Mouse (Mus musculus) layer of hippocampus, adult 9-11 months (tissue): Measurements from ENCODE around the gene Pxk.
A peak's percentile ranks its signal among the peaks of the same experiment; 100 is the strongest.

Experiments
- DNase-seq: peaks from one replicate; pipeline ENCODE4 v3.0.0; 2022

The Pxk gene

DNA sequence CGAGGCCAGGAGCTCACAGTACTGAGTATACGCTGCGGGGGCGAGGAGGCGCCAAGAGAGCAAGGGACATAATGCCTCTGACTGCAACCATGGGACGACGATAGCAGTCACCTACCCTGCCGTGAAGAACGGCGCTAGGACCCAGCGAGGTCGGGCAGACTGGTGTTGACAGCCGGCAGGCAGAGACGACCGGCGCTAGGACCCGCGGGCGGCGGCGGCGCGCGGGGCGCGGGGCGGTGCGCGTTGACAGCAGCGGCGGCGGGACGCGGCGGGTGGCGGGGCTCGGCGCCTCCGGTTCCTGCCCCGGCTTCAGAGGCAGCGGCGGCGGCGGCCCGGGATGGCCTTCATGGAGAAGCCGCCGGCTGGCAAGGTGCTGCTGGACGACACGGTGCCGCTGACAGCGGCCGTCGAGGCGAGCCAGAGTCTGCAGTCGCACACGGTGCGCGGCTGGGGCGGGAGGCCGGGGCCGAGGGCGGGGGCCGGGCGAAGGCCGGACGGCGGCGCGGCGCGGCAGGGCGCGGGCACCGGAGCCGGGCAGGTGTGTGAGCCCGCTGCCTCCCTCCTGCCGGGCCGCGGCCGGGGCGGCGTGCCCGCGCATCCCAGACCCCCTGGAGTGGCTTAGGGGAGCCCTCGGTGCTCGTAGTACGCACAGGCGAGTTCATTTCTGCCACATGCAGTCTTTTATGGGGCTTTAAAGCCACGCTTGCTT is at the start of gene Pxk:
Gene Pxk, plus strand, starts transcription at position 234 of the 709 bp plus-strand sequence.
- peak; percentile 91 for DNase-seq

DNA sequence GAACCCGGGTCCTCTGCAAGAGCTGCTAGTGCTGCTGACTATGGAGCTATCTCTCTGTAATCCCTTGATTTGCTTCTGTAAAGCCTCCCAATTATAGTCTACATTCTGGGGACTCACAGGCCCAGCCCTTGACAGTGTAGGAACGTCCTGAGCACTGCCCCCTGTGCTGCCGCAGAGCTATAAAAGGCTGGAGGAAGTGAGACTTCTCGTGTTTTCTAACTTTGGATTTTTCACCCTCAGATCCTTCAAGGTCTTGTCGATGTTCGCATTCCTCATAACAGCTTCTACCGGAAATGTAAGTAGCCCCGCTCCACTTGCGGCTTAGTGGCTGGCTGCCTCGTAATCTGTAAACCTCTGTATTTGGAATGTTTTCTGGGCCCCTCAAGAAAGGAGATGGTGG is 48.7 kb upstream of the Pxk start:
- DNase-seq, result no peak

DNA sequence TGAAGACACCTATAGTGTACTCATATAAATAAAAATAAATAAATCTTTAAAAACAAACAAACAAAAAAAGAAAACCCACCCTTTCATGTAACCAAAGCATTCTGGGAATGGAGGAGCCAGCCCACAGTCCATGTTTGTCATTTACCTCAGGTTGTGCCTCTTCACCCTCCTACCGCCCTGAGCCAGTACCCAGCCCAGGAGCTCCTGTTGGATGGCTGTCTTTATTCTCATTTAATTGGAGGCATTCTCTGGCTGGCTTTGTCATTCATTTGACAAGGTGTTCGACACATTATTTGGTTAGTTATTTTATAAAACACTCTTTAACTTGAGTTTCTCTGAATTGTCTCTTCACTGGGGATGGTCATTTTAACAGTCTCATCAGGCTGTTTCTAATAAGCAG is 46.1 kb upstream of the Pxk start:
- no peak for DNase-seq

DNA sequence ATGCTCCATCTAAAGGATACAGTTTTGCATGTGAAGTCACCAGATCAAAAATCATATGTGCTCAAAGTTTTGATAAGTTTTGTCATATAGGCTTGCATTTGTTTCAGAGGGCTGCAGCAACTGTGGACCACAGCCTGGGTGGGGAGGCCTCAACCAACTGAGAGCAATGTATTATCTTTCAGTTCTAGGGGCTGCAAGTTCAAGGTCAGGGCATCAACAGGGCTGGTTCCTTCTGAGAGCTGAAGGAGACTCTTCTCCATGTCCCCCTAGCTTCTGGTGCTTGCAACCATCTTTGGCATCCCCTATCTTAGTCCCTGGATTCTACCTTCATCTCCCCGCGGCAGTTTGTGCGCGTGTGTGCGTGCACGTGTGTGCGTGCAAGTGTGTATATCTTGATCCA is 45.4 kb upstream of the Pxk start:
- no peak for DNase-seq

DNA sequence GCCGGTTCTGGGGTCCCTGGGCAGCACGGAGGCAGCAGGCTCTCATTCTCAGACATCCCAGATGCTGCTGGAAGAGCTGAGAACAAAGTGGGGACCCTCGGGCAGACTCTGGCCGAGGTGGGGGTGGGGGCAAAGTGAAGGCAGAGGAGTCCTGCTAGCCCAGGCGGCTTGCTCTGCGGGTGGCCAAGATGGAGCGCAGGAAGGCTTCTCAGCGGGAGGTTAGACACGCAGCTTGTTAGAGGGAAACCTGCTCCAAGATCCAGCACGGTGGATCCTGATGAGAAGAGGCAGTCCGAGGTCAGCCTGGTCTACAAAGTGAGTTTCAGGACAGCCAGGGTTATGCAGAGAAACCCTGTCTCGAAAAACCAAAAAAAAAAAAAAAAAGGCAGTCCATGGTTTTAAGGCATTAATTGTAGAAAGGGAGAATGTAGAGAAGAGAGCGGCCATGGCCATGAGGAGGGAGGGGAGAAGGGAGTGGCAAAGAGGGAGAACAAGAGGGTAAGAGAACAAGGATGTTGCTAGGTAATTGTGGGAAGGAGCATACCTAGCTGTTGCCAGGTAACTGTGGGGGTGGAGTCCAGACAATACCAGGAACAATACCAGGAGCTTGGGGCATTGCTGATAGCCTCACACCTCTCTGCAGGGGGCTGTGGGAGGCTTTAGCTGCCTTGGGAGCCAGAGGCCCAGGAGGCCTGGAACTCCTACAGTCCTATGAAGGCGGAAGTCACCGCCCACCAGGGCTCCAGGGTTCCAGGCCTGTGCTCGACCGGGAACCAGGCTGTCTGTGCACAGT is 43.5 kb upstream of the Pxk start:
- DNase-seq, result no peak

DNA sequence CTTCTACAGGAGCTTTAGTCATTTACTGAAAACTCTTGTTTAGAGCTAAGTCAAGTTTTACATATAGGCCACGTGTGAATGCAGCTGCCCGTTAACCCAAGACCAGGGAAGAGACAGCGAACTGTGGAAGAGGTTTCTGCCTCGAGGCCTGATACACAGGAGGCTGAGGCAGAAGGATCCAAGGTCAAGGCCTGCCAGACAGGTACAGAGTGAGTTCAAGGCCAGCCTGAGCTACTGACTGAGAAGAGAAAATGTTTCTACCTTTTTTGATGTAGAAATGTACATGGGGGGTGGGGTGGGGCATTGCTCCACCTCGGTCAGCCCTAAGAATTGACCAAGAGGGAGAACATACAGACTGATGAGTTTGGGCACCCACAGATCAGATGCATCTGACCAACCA is 41.9 kb upstream of the Pxk start:
- no peak for DNase-seq

DNA sequence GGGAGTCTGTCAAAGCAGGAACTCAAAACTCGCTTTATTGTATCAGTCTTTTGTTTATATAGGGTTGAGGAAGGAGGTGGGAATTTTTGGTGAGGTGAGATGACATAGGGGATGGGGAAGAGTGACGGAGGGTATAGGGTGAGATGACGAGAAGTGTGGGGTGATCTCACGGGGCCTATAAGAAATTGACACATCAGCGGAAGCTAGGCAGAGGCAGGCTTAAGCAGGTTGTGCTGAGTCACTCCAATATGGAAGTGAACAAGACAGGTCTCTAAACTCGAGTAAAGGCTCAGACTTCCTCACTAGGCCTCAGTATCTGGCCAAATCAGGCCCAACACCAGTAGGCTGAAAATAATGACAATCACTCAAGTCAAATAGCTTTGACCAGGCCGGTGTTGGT is 38.1 kb upstream of the Pxk start:
- no peak for DNase-seq

DNA sequence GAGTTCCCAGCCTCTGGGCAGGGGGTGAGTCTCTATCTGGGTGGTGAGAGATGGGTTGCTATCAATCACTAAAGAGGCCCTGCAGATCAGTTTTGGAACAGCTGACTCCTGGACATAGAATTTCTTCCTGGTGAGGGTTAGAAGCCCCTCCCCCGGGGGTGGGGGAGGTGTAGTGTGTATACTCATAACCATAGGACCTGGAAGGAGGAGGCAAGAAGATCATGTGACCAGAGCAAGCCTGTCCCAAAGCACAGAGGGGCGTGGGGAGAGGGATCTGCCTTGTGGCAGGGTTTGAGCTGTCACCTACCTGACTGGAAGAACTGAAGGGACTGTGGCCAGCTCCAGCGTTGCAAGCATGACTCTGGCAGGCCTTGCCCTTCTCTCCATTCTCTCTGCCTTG is 35.9 kb upstream of the Pxk start:
- DNase-seq, result no peak

DNA sequence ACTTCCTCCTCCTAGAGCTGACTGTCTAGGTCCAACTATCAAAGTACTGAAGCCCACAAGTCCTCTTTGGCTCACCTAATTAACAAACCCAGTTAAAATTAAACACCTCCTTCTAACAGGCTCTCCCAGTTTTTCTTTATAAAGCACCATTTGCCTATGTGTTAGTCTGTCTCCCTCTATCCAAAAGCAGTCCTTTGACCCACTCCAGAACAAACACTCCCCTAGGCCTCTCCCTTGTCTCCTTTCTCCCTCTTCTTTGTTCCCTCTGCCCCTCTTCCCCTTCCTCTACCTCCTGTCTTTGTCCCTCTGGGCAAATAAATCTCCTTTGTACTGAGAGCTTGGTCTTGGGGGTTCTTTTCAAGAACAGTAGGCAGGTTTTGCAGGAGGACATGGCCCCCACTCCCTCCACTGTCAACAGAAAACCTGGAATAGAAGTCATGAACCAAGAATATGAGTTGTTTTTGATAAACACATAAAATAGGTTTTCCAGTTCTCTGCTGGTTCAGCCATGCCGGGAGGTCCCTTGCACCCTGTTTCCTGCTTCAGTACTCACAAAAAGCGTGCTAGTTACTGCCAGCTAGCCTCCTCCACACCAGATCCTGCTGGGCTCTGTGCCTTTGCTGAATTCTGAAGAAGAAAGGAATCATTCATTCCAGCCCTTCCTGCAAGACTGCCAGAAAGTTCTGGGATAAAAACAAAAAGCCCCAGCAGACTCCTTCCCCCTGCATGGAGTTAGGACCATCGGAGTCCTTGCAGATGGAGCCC is 35.3 kb upstream of the Pxk start:
- DNase-seq, result peak; percentile 69

DNA sequence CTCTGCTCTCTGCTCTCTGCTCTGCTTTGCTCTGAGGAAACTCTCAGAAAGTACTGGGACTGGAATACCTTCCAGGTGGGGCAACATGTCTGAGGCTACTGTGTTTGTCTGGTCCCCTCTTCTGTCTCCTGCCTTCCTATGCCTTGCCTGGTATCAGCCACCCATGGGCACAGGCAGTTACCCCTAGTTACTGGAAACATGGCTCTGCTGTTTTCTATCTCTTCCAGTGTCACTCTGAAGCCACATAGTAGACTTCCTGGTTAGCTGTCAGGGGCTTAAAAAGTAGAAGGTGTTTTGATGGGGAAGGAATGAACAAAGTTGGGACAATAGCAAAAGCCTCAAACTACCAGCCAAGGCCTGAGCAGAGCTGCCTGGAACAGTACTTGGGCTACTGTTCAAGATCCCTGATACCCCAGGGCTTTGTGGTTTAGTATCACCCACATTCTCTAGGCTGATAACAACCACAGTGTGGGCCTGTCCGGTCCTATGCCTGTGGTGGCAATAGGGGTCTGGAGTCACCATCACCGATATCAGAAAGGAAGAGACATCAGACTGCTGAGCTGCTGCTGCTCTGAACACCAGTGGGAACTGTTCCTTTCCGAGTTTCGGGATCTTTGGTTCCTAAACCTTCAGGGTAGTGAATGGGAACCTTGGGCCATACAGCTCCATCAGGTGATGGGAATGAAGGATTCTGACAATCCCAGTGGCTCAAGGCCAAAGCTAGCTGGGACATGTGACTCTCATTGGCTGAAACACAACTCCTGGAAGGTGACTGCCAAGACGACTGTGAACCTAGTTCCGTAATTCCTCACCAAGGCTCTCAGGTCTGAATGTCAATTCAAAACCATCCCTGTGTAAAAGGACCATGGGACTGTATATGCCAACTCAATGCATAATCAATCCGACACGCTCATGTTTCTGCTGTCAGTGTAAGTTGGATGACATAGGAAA is 33.9 kb upstream of the Pxk start:
- DNase-seq, result no peak

DNA sequence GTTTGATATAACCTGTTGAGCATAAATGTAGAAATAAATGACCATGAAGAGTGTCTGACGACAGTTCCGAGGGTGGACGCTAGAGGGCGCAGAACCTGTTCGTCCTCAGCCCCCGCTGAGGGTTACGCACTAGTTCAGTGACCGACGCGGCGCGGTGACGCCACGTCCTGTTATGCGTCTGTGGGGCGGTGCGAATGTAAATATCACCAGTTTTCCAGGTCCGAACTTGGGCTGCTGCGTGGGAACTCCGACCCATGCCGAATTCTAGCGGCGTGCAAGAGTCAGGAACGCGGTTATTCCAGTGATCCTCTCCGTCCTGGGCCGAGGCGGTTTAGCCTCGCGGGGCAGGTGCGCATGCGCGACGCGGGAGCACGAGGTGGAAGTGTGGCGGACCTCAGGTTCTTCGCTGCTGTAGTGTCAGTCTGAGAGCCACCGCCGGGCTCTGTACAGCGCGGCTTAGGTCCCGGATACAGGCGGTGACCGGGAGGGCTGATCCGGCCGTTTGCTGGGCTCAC is 17.8 kb upstream of the Pxk start, which contains the start of gene Rpp14:
Gene Rpp14, plus strand, starts transcription at position 203 of the 515 bp plus-strand sequence.
- peak; percentile 96 for DNase-seq

DNA sequence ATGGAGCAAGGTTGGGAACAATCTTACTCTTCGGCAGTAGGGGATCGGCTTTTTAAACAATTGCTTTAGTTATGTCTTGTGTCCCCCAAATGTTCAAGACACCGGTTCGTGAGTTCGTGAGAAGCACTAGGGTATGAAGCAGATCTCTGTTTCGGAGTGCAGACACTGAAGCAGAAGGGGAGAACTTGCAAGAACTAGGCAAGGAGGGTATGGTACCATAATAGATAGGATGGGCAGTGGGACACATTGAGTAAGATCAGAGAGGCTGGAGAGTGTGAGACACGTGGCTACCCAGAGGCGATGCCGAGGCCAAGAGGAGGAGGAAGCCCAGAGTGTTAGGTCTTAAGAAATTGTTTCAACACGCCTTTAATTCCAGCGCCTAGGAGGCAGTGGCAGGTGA is 17.3 kb upstream of the Pxk start:
- no peak for DNase-seq

DNA sequence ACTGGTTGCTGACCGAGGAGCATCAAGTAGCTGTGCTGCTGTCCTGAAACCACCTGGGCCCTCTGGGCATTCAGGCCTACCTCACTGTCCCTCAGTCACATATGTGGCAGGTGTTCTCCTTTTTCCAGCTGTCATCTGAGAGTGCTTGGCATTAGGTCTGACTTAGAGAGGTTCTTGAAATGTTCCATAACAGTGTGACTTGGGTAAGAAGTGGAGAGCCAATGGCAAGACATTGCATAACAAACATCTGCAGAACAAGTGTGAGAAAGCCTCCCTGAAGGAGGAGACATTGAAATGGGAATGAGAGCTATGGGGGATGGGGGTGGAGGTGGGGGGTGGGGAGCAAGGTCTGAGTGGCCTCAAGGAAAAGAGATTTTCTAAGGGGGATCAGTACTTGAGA is 15.1 kb upstream of the Pxk start:
- no peak for DNase-seq

DNA sequence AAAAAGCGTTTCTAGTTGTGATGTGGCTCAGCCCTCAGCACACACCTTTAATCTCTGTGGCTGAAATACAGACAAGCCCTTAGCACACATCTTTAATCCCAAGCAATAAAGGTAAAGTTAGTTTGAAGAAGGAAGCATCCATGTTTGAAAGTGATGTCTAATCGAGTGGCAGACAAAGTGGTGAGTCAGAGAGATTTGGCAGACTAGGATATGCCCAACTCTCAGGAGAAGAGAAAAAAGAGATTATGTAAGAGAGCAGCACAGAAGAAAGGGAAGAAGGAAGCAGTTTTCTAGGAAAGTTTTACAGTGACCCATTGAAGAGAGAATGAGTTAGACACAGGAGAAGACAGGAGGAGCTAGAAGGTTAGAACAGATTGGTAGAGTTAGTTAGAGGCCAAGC is 9.0 kb upstream of the Pxk start:
- no peak for DNase-seq

DNA sequence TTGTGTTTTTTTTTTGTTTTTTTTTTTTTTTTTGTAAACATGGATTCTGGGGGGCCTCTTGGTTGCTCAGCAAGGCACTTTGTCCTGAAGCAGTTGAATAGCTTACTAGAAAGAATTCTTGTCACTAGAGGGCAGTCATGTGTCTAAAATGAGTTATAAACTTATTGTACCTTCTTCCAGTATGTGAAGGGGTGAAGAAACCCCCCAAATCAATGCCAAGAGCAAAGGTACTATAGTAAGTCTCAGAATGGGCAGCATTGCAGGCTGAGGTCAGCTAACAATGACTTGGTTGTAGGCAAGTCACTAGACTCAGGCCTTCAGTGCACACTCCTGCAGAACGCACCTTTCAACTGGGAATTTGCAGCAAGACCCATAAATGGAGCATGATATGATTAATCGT is 5.4 kb upstream of the Pxk start:
- DNase-seq, result no peak

DNA sequence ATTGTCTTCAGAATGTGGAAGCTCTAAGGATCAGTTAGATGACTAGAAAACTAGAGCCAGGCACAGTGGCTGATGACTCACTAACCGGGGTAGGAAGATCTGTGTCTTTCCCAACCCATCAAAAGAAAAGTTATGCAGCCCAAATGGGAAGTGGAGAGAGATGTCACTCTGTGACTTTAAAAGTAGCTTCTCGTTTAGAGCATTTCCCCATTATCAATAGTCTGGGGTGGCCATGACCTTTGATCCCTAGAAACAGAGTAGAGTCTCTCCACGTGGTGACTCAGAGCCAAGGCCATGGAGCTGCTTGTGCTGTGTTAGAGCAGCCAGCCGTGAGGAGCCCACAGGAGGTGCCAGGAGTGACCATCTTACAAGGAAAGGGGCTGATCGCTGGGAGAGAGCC is 4.6 kb upstream of the Pxk start:
- DNase-seq, result no peak

DNA sequence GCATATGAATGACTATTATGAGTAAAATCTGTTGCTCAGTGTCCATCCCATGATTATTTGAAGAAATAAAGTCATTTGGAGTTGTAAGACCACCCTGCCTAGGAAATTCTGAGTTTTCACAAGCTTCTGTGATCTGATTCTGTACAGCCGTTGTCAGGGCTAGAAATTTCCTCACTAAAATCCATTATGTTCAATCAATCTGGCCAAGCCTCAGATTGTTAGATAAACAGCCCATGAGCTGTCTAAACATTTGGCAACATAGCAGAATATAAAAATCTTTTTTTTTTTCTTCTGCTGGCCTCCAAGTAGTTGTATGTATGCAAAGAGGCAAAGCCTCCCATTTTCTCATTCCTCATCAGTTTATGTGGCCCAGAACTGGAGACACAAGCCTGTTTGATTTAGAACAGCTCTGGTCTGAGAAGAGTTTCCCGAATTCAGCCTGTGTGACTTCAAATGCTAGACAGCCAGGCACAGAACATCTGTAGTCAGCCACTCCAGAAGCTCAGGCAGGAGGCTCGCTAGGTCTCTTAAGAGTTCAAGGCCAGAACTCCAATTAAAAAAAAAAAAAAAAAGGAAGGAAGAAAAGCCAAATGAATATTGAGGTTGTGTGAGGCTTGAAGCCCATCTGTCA is 3.0 kb upstream of the Pxk start:
- no peak for DNase-seq

DNA sequence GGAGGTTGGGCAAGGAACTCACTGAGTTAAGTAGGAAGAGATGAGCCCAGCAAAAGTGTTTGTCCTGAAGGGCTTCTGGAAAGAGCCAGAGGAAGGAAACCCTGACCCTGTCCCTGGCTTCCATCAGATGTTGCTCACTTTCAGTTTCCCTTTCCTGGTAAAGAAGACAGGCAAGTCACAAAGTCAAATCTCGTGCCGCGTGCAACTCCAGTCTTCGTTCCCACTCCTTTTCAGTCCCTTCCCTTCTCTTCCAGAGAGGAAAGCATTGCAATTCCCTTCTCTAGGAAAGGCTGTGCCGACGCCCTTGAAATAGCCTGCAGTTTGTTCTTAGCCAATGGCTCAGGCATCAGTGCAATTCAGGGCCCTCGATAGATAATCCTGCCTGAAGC is 2.5 kb upstream of the Pxk start:
- DNase-seq, result no peak

DNA sequence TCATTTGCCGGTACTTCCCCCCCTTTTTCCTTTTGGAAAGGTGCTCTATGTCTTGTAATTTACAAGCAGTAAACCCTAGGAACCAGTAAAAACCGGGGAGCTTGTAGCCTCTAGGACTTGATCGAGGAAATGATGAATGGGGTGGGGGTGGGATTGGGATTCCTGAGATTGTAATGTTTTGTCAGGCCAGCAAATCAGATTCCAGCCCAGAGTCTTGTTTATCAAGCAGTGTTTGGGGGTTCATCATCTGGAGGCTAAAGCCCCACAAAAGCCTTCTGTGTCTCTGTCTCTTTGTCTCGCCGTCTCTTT is 630 bp downstream of the Pxk start:
- no peak for DNase-seq

DNA sequence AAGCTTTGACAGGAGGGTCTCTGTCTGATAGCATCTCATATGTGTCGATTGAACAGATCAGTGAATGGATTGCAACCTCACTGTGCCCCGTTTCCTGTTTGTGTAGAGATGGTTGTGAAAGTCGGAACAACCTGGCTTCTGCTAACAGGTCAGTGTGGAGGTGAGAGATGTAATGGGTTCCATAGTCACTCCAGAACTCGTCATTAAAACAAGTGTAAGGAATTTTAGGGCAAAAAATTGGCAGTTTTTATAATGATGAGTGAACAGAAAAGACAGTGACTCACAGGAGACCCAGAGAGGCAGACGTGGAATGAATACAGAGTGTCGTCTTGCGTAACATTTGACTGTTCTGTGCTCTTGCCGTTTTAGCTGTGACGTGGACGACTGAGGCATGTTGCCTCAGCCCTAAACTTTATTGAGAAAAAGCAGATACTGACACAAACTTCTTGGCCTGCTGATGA is 1.6 kb downstream of the Pxk start:
- peak; percentile 43 for DNase-seq

DNA sequence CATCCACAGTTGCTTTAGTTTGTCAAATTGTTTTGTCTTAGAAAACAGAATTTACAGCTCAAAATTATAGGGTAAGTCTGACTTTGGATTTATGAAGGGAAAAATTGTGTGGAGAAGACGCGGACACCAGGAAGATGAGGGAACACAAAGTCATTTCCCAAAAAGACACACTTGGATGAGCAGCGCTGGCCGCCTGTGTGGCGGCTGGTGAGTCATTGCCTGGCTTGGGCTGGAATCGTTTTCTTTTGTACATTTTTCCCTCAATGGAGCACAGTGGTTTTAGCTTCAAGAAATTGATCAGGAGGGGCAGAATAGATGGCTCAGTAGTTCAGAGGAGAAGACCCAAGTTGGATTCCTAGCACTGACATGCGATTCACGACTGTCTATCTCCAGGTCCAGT is 3.9 kb downstream of the Pxk start:
- DNase-seq, result no peak

DNA sequence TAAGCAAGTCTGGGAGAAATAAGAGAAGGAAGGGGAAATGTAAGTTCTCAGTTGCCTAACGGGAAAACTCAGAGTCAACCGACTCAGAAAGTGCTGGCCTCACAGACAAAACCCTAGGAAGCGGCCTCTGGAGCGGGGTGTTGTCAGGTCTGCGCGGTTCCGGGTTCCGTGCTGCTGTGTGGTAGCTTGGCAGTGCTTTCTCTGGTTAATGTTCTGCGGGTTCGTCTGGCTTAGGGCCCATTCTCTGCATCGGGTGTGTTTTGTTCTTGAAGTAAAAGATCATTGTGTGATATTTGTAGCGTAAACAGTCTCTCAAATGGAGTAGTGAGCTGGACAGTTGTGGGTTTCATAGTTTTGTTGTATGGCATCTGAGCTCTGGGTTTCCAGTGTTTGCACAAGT is 4.7 kb downstream of the Pxk start:
- DNase-seq, result no peak
